Mouse (Mus musculus) adrenal gland, adult 8-10 months (tissue): ENCODE measurements around the gene Mllt11. TPM values are rescaled to one million over a fixed set of nuclear protein-coding genes. Genes with fewer than 3 reads are reported as not detected.

Experiments used
- DNase-seq: peaks from one replicate; pipeline ENCODE4 v3.0.0; 2022
- total RNA-seq, 4 experiments: library from RNA; stranded (reverse); gene quantifications; 2 replicates each; pipeline ENCODE4 v1.2.4; 2022

Mllt11 gene
- total RNA-seq, 4 experiments from 2014 or later, result 6.6 to 7.1 (median 6.8) TPM

- DNase-seq, result no peak
Measured at GRCm38 (mm10) chr3:95171105-95171504, 60.9 kb downstream of the Mllt11 start.

GRCm38 (mm10) chr3:95169996-95170395 is 62.0 kb downstream of the Mllt11 start:
- DNase-seq, result no peak

Other genes with a start within 250 kb of the Mllt11 start
- gene Zfp687, start 216.7 kb downstream of the Mllt11 start, total RNA-seq, result 10 to 100 TPM; 33.8 to 57.6 (median 46.8) TPM
- 100 to 1,000 TPM; 219 to 265 (median 258) TPM for gene Psmd4, start 189.6 kb downstream of the Mllt11 start, total RNA-seq
- 10 to 100 TPM; 47.4 to 69.4 (median 54.9) TPM for gene Pip5k1a, start 125.2 kb downstream of the Mllt11 start, total RNA-seq
- 10 to 100 TPM; 54.8 to 72.9 (median 63.4) TPM for gene Vps72, start 121.1 kb downstream of the Mllt11 start, total RNA-seq
- gene Tmod4, start 107.7 kb downstream of the Mllt11 start, total RNA-seq, result 1 to 10 TPM in 1 of 4 experiments, under 1 TPM in 1, not detected in 2; 0.56 to 1.5 TPM
- 10 to 100 TPM; 30.8 to 58.2 (median 43.5) TPM for gene Scnm1, start 98.2 kb downstream of the Mllt11 start, total RNA-seq
- gene Lysmd1, start 98.1 kb downstream of the Mllt11 start, total RNA-seq, result 10 to 100 TPM in 3 of 4 experiments, 1 to 10 TPM in 1; 8.4 to 11.4 (median 10.4) TPM
- gene Tnfaip8l2, start 89.8 kb downstream of the Mllt11 start, total RNA-seq, result 1 to 10 TPM; 1.8 to 5.0 (median 3.2) TPM
- 10 to 100 TPM in 2 of 4 experiments, 1 to 10 TPM in 2; 4.0 to 13.1 (median 8.0) TPM for gene Sema6c, start 71.7 kb downstream of the Mllt11 start, total RNA-seq
- 10 to 100 TPM; 21.4 to 40.8 (median 28.2) TPM for gene Gabpb2, start 14.3 kb downstream of the Mllt11 start, total RNA-seq
- 100 to 1,000 TPM in 2 of 4 experiments, 10 to 100 TPM in 2; 81.4 to 119 (median 97.4) TPM for gene Cdc42se1, start 3.4 kb downstream of the Mllt11 start, total RNA-seq
- under 1 TPM in 1 of 4 experiments, not detected in 3; 0.19 TPM for gene Gm128, start 9.4 kb upstream of the Mllt11 start, total RNA-seq
- under 1 TPM in 1 of 4 experiments, not detected in 3; 0.75 TPM for gene Bnipl, start 19.0 kb upstream of the Mllt11 start, total RNA-seq
- gene Mindy1, start 49.2 kb upstream of the Mllt11 start, total RNA-seq, result 100 to 1,000 TPM; 127 to 191 (median 150) TPM
- gene Prune1, start 49.9 kb upstream of the Mllt11 start, total RNA-seq, result 10 to 100 TPM; 26.8 to 34.8 (median 31.7) TPM
- gene Anxa9, start 75.0 kb upstream of the Mllt11 start, total RNA-seq, result 1 to 10 TPM; 1.9 to 4.2 (median 3.0) TPM
- gene Cers2, start 82.6 kb upstream of the Mllt11 start, total RNA-seq, result 100 to 1,000 TPM; 211 to 272 (median 241) TPM
- 10 to 100 TPM; 22.2 to 38.1 (median 27.8) TPM for gene Setdb1, start 125.0 kb upstream of the Mllt11 start, total RNA-seq
- not detected for gene 4930558C23Rik, start 170.7 kb upstream of the Mllt11 start, total RNA-seq
- gene Arnt, start 202.2 kb upstream of the Mllt11 start, total RNA-seq, result 10 to 100 TPM; 64.5 to 87.3 (median 75.1) TPM